Comparison of ENCODE assay signal across 9 mouse cellular contexts in the genomic region with DNA sequence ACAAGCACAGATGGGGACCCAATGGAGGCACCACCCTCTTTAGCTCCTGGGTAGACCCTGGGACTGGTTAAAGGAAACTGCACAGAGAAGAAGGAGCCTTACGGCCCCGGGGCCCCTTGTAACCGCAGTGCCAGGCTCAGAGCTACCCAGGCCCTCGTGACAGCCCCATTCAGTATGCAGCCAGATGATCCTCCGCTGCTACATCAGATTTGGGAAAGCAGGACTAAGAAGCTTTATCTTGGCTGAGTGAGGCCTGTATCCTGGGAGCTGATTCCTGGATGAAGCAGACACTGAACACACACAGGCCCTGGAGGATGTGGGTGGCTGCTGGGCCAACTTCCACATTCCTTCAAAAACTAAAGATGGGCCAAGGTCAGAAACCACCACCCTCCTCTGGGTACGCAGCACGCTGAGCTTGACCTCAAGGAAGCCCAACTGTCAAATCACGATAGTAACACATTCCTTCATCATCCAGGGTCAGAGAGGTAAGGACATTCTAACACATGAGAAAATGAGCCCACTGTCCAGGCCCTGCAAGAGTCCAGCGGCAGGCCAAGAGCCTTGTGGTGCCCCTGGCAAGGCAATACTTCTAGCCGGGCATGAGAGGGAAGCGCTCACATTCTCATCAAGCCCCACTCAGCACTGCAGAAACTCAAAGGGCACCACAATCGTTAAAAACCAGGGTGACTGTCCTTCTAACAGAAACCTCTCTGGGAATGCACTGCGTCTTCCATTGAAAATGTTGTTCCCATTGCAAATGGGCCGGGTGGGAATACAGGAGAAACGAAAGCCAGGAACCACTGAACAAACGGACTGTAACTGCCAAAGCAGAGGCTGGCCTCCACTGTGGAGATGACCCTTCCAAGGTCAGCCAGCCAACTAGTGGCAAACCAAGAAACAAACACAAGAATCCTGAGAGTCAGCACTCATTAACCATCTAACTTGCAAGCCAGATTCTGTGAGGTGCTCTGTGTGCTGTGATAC. TPM values are rescaled to one million over a fixed set of nuclear protein-coding genes. Genes with fewer than 3 reads are reported as not detected.
DNase-seq lines count a peak whose midpoint lies in the region; ATAC-seq and TF ChIP-seq lines count a peak whose summit lies in the region.
"Had no signal": no experiment of that assay in that cellular context is flagged by ENCODE, and none has a peak within 500 bp of the region (broad histone marks: within the 10 kb centered on the region; RNA-seq: fewer than 3 reads in every experiment).

No protein-coding gene starts in this region.

- no peaks in the 10 kb centered on the region for H3K9me3 ChIP-seq in forebrain, embryonic 13.5 days (replicated peaks)
- H3K9me3 ChIP-seq in forebrain, embryonic 11.5 days (ENCODE audit: control insufficient read depth, low read length): no peaks in the 10 kb centered on the region
- H3K9me3 ChIP-seq in liver, postnatal 0 days (ENCODE audit: low read length): no peaks in the 10 kb centered on the region
- H3K9me3 ChIP-seq in liver, embryonic 11.5 days (ENCODE audit: control insufficient read depth, low read length): no peaks in the 10 kb centered on the region
- H3K9me3 ChIP-seq in forebrain, embryonic 16.5 days (ENCODE audit: control insufficient read depth, low read length): no peaks in the 10 kb centered on the region

- no peak for DNase-seq in forebrain, embryonic 11.5 days (ENCODE audit: low spot score)
- no peak for DNase-seq in liver, postnatal 0 days
- no peak for DNase-seq in liver, embryonic 11.5 days (ENCODE audit: low spot score)
- DNase-seq in lung, postnatal 25 days (ENCODE audit: low spot score): peak; percentile 38
- no peak for DNase-seq in retina, postnatal 1 day
- DNase-seq in left cerebral cortex, adult 9 months (ENCODE audit: low spot score in 2 of 2): no peak

- peaks cover 5% of the 10 kb centered on the region for H3K36me3 ChIP-seq in forebrain, embryonic 13.5 days (ENCODE audit: poor library complexity, severe bottlenecking)
- H3K36me3 ChIP-seq in forebrain, embryonic 11.5 days (ENCODE audit: control insufficient read depth, insufficient read depth, low read length): no peaks in the 10 kb centered on the region; the same call in 1 of the 2 replicates
- no peaks in the 10 kb centered on the region for H3K36me3 ChIP-seq in liver, postnatal 0 days (replicated peaks; ENCODE audit: insufficient read depth, low read length)
- no peaks in the 10 kb centered on the region for H3K36me3 ChIP-seq in liver, embryonic 11.5 days (ENCODE audit: control insufficient read depth, insufficient read depth, low read length)
- peaks cover 4% of the 10 kb centered on the region; the same call in 1 of the 2 replicates for H3K36me3 ChIP-seq in forebrain, embryonic 16.5 days (ENCODE audit: control insufficient read depth, insufficient read depth)

- WGBS in forebrain, embryonic 13.5 days: 83% methylated on average over 16 of the region's 16 CpGs
- 83% methylated on average over 16 of the region's 16 CpGs for WGBS in forebrain, embryonic 11.5 days
- WGBS in liver, postnatal 0 days (ENCODE audit: insufficient replicate concordance): 69% methylated on average over 16 of the region's 16 CpGs
- WGBS in liver, embryonic 11.5 days: 73% methylated on average over 16 of the region's 16 CpGs
- whole genome bisulfite sequencing in forebrain, embryonic 16.5 days: 86% methylated on average over 16 of the region's 16 CpGs

- TF ChIP-seq EP300 in liver, postnatal 0 days (IDR thresholded peaks at IDR 0.05; ENCODE audit: low read depth): no peak

- H3K4me2 ChIP-seq in forebrain, embryonic 13.5 days: no peak overlapping the region
- no peak overlapping the region for H3K4me2 ChIP-seq in forebrain, embryonic 11.5 days (ENCODE audit: low read depth, low read length, severe bottlenecking)
- H3K4me2 ChIP-seq in liver, postnatal 0 days (ENCODE audit: low read depth, low read length): no peak overlapping the region
- H3K4me2 ChIP-seq in liver, embryonic 11.5 days: no peak overlapping the region
- H3K4me2 ChIP-seq in forebrain, embryonic 16.5 days (ENCODE audit: low read length): no peak overlapping the region

- no peak overlapping the region for H3K4me3 ChIP-seq in forebrain, embryonic 13.5 days
- no peak overlapping the region for H3K4me3 ChIP-seq in forebrain, embryonic 11.5 days (ENCODE audit: low read depth, low read length)
- no peak overlapping the region for H3K4me3 ChIP-seq in liver, postnatal 0 days (ENCODE audit: low read depth, low read length)
- no peak overlapping the region for H3K4me3 ChIP-seq in liver, embryonic 11.5 days (ENCODE audit: low read depth, low read length)
- no peak overlapping the region for H3K4me3 ChIP-seq in forebrain, embryonic 16.5 days (replicated peaks; ENCODE audit: low read length)

- H3K9ac ChIP-seq in forebrain, embryonic 13.5 days: peak overlapping the region; percentile 2; the same call in 1 of the 2 replicates
- no peak overlapping the region for H3K9ac ChIP-seq in forebrain, embryonic 11.5 days (ENCODE audit: low read length)
- H3K9ac ChIP-seq in liver, postnatal 0 days (replicated peaks): no peak overlapping the region
- H3K9ac ChIP-seq in liver, embryonic 11.5 days (ENCODE audit: low read depth, low read length): no peak overlapping the region
- H3K9ac ChIP-seq in forebrain, embryonic 16.5 days (replicated peaks; ENCODE audit: low read depth, low read length): no peak overlapping the region

- H3K27ac ChIP-seq in forebrain, embryonic 13.5 days: no peak overlapping the region
- H3K27ac ChIP-seq in forebrain, embryonic 11.5 days (ENCODE audit: low read depth, low read length): no peak overlapping the region
- 0 out of 2 replicates have a peak overlapping the region, but pooled peaks have one; percentile 0 for H3K27ac ChIP-seq in liver, postnatal 0 days (ENCODE audit: low read depth)
- H3K27ac ChIP-seq in liver, embryonic 11.5 days (ENCODE audit: low read depth, low read length): no peak overlapping the region
- peak overlapping the region; percentile 42 for H3K27ac ChIP-seq in forebrain, embryonic 16.5 days (ENCODE audit: low read length)

- TF ChIP-seq CTCF in liver, postnatal 0 days (IDR thresholded peaks at IDR 0.05; ENCODE audit: low read depth): no peak

- peaks cover 57% of the 10 kb centered on the region for H3K4me1 ChIP-seq in forebrain, embryonic 13.5 days
- no peaks in the 10 kb centered on the region; the same call in 1 of the 2 replicates for H3K4me1 ChIP-seq in forebrain, embryonic 11.5 days (replicated peaks; ENCODE audit: control insufficient read depth, insufficient read depth, low read length)
- peaks cover 2% of the 10 kb centered on the region; the same call in 1 of the 2 replicates for H3K4me1 ChIP-seq in liver, postnatal 0 days (ENCODE audit: insufficient read depth)
- H3K4me1 ChIP-seq in liver, embryonic 11.5 days (replicated peaks; ENCODE audit: control insufficient read depth, insufficient read depth, low read length): no peaks in the 10 kb centered on the region
- peaks cover 61% of the 10 kb centered on the region for H3K4me1 ChIP-seq in forebrain, embryonic 16.5 days (replicated peaks; ENCODE audit: control insufficient read depth, insufficient read depth, low read length)

- no peaks in the 10 kb centered on the region for H3K27me3 ChIP-seq in forebrain, embryonic 13.5 days
- no peaks in the 10 kb centered on the region for H3K27me3 ChIP-seq in forebrain, embryonic 11.5 days (ENCODE audit: control insufficient read depth, insufficient read depth, low read length)
- H3K27me3 ChIP-seq in liver, postnatal 0 days (ENCODE audit: insufficient read depth, low read length): no peaks in the 10 kb centered on the region
- no peaks in the 10 kb centered on the region for H3K27me3 ChIP-seq in liver, embryonic 11.5 days (replicated peaks; ENCODE audit: control insufficient read depth, insufficient read depth, low read length)
- H3K27me3 ChIP-seq in forebrain, embryonic 16.5 days (replicated peaks; ENCODE audit: control insufficient read depth, insufficient read depth, low read length): no peaks in the 10 kb centered on the region
- H3K27me3 ChIP-seq: CH12.LX had no signal

- ATAC-seq in forebrain, embryonic 13.5 days: no peak
- ATAC-seq in forebrain, embryonic 11.5 days (replicated peaks; ENCODE audit: low FRiP score): no peak
- no peak for ATAC-seq in liver, postnatal 0 days
- no peak for ATAC-seq in liver, embryonic 11.5 days (replicated peaks; ENCODE audit: low FRiP score)
- no peak for ATAC-seq in forebrain, embryonic 16.5 days

RNA-seq across cellular contexts. Expression of a gene that starts 29.0 kb away (rescaled TPM):
- polyA plus RNA-seq in forebrain, embryonic 13.5 days (2015; fragmentation: Nextera tagmentation; extraction: Ambion mirVana): 5.3 and 7.4 TPM in 2 replicates
- polyA plus RNA-seq in forebrain, embryonic 11.5 days (2014; fragmentation: Nextera tagmentation; extraction: Ambion mirVana): 2.9 and 3.6 TPM in 2 replicates
- polyA plus RNA-seq in liver, postnatal 0 days (2015; fragmentation: Nextera tagmentation; extraction: Ambion mirVana): 0.13 and 0.20 TPM in 2 replicates
- polyA plus RNA-seq in liver, embryonic 11.5 days (2014; fragmentation: Nextera tagmentation; extraction: Ambion mirVana): 0.47 and 0.70 TPM in 2 replicates
- polyA plus RNA-seq in forebrain, embryonic 16.5 days (2015; fragmentation: Nextera tagmentation; extraction: Ambion mirVana): 12.5 and 15.7 TPM in 2 replicates

Comparison
In these comparisons a context has a peak if more than half of its experiments do, and no peak if none do; other contexts are left out.
1. H3K27ac ChIP-seq: peak in liver, postnatal 0 days (single experiment) and forebrain, embryonic 16.5 days (single experiment); none in forebrain, embryonic 13.5 days (single experiment), forebrain, embryonic 11.5 days (single experiment) and liver, embryonic 11.5 days (single experiment).